Mouse (Mus musculus) liver, adult 2 months (tissue): ENCODE data around the gene Ldlr.

ENCODE experiments used
- CTCF ChIP-seq: fragments of 200-500 bp; IDR thresholded peaks from 2 replicates; pipeline ENCODE4 v1.5.1; 2011; ENCODE audit warnings: low read depth, low read length, control low read depth
- POLR2A ChIP-seq: fragments of 200-500 bp; IDR thresholded peaks from 2 replicates; pipeline ENCODE4 v1.6.1; 2011; ENCODE audit warnings: low read length, control low read depth; ENCODE audit not compliant: insufficient read depth; ENCODE audit errors: extremely low read depth

DNA sequence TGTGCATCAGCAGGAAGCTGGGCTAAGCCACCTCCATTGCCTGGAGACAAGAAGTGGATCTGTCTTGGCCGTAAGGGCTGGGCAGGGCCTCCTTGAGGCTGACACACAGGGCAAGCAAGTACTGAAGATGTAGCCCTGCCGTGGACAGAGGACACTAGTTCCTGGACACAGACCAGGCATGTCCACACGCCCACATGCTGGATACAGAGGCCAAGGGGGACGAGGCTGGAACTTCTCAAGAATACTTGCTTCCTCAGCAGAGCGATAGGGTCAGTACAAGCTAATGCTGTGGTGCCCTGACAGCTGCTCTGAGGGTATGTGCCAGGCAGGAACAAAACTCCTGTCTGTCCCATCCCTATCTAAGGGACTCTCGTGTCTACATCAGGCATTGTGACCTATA lies 26.2 kb upstream of the Ldlr start:
- TF ChIP-seq CTCF (no peak), POLR2A (no peak)
